Mouse (Mus musculus) heart, postnatal 0 days (tissue): ENCODE results near the gene Plxnb2. TPM values are rescaled to one million over a fixed set of nuclear protein-coding genes. Genes with fewer than 3 reads are reported as not detected.
A peak's percentile ranks its signal among the peaks of the same experiment; 100 is the strongest.

ENCODE experiments used
- ATAC-seq: fragments of 200-750 bp; cut with Nextera tagmentation; 2 replicates; pipeline ENCODE4 v1.8.0; 2017; ENCODE audit warnings: low read depth, moderate number of reproducible peaks, moderate library complexity; ENCODE audit not compliant: insufficient read depth
- DNase-seq: peaks from one replicate; pipeline ENCODE4 v3.0.0-alpha.2; 2016; ENCODE audit warnings: low spot score
- H3K27ac ChIP-seq: fragments of 300-500 bp; sonication (generic); 2 replicates; pipeline ENCODE4 v1.5.1; 2014; ENCODE audit warnings: low read depth, mild to moderate bottlenecking
- H3K27me3 ChIP-seq: fragments of 300-500 bp; sonication (generic); 2 replicates; pipeline ENCODE4 v1.6.1; 2014; ENCODE audit warnings: low read length, mixed read lengths; ENCODE audit not compliant: control insufficient read depth, insufficient read depth
- H3K36me3 ChIP-seq: fragments of 300-500 bp; sonication (generic); replicated peaks from 2 replicates; pipeline ENCODE4 v1.6.1; 2014; ENCODE audit warnings: low read length, mixed read lengths; ENCODE audit not compliant: control insufficient read depth, insufficient read depth
- H3K4me1 ChIP-seq: fragments of 300-500 bp; sonication (generic); 2 replicates; pipeline ENCODE4 v1.6.1; 2014; ENCODE audit warnings: antibody characterized with exemption; ENCODE audit not compliant: control insufficient read depth, insufficient read depth
- H3K4me2 ChIP-seq: fragments of 300-500 bp; sonication (generic); 2 replicates; pipeline ENCODE4 v1.6.1; 2014; ENCODE audit warnings: low read depth, mild to moderate bottlenecking, low read length, moderate library complexity
- H3K4me3 ChIP-seq: fragments of 300-500 bp; sonication (generic); 2 replicates; pipeline ENCODE4 v1.5.1; 2014; ENCODE audit warnings: low read depth, low read length
- H3K9ac ChIP-seq: fragments of 300-500 bp; sonication (generic); replicated peaks from 2 replicates; pipeline ENCODE4 v1.6.1; 2014; ENCODE audit warnings: low read depth, low read length, mixed read lengths
- H3K9me3 ChIP-seq: fragments of 300-500 bp; sonication (generic); replicated peaks from 2 replicates; pipeline ENCODE4 v1.6.1; 2016; ENCODE audit warnings: low read length; ENCODE audit not compliant: control insufficient read depth
- CTCF ChIP-seq: IDR thresholded peaks from 2 replicates; pipeline ENCODE4 v1.5.1; 2016; ENCODE audit warnings: antibody characterized with exemption, control low read depth, low read depth
- EP300 ChIP-seq: IDR thresholded peaks from 2 replicates; pipeline ENCODE4 v1.6.1; 2016; ENCODE audit warnings: antibody characterized with exemption, low read depth
- WGBS: fragments of 180-500 bp; shearing (Covaris S2); extraction: QIAGEN DNeasy Blood & Tissue Kit; methylation state at CpG from one replicate; pipeline ENCODE4 v1.1.7; 2014; 5-methylcytosine and 5-hydroxymethylcytosine counted together
- polyA plus RNA-seq: library from polyadenylated mRNA; unstranded; fragments of >200 nt; fragmentation: Nextera tagmentation; extraction: Ambion mirVana; gene quantifications from 2 replicates; pipeline ENCODE4 v1.2.1, GENCODE M21; 2015
- total RNA-seq: library from RNA; depleted of rRNA; stranded (reverse); fragments of >200 nt; gene quantifications from 2 replicates; pipeline ENCODE4 v1.2.3, GENCODE M21; 2014; ENCODE audit warnings: low replicate concordance

Gene Plxnb2
- total and polyA plus RNA-seq, 2 experiments from 2014 or later, result 54.5 to 153 TPM

DNA sequence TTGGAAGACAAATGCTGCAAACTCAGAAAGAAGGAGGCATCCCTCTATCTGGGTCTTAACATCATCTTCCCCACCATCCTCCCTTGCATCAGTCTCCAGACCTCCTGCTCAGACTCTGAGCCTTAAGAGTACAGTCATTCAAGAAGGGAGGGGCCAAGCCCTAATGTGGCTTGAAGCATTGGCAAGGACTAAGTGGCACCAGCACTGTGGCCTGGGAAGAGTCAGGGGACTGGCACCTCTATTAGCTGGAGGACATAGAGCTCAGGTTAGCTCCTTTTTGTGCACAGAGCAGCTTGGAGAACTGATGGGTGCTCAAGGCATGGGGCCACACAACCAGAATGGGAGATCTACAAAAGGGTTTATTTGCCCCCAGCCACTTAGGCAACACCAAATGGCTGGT is 50.3 kb downstream of the Plxnb2 start:
- TF ChIP-seq EP300 (no peak), CTCF (no peak)
- H3K27ac ChIP-seq, result no peak overlapping the region
- DNase-seq (no peak), ATAC-seq (no peak)
- no peaks in the 10 kb centered on the region for H3K9me3 ChIP-seq
- H3K27me3 ChIP-seq, result no peaks in the 10 kb centered on the region
- H3K36me3 ChIP-seq, result 0 out of 2 replicates have a peak, but pooled peaks cover 10% of the 10 kb centered on the region
- H3K4me2 ChIP-seq, result no peak overlapping the region
- H3K9ac ChIP-seq, result no peak overlapping the region
- no peak overlapping the region for H3K4me3 ChIP-seq
- H3K4me1 ChIP-seq, result peaks cover 8% of the 10 kb centered on the region; the same call in 1 of the 2 replicates

DNA sequence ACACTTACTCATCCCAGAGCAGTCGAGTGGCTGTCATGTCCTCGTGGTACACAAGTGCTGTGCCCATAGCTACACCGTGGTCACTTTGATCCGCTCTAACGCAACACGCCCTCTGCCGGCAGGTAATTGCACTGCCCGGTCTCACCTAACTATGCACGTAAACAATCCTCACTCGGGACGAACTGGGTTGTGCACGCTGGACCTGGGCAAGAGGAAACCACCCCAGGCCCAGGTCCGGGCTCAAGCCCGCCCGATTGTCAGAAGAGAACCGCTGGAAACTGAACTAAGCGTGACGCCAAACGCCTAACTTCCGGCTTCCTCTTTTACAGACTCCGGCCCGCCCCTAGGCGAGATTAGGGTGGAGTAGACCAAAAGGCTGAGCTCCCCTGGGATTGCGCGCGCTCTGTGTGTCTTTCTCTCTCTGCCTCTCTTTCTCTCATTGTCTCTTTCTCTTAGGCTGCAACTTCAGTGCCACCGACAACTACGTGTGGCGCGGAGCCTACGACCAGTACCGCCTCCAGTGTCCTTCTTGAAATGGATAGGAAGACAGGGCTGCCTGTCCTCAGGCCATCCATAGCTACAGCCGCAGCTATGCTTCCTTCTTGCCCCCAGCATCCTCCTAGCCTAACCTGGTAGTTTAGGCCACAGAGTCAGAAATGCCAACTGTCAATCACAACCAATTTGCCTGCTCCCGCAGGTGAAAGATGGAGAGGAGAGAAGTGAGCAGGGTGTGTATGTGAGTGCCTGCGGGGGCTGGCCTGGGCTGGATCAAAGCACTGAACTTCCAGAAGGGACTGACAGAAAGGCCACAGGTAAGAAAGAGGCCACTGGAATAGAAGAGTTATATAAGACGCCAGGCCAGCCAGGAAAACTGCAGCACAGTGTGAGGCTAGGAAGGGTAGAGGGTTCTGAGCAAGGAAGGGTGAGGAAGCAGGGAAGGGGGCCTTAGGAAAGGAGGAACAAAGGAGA is 51.9 kb downstream of the Plxnb2 start, which contains the start of gene Hdac10:
Gene Hdac10 (minus strand): TSS at position 319 of the 969 bp plus-strand sequence.
- H3K4me1 ChIP-seq, result peaks cover 11% of the 10 kb centered on the region
- no peaks in the 10 kb centered on the region for H3K27me3 ChIP-seq
- H3K9me3 ChIP-seq, result no peaks in the 10 kb centered on the region
- ATAC-seq, result peak; percentile 88
- H3K4me2 ChIP-seq, result peak within 1 kb of the TSS; percentile 66
- peak; percentile 73 for DNase-seq
- WGBS, result 3% methylated on average over 36 of the region's 36 CpGs
- H3K27ac ChIP-seq, result peak within 1 kb of the TSS; percentile 79
- 0 out of 2 replicates have a peak, but pooled peaks cover 10% of the 10 kb centered on the region for H3K36me3 ChIP-seq
- peak within 1 kb of the TSS; percentile 57 for H3K9ac ChIP-seq
- TF ChIP-seq EP300, result no peak
- TF ChIP-seq CTCF, result peak; percentile 82
- peak within 1 kb of the TSS; percentile 64 for H3K4me3 ChIP-seq

DNA sequence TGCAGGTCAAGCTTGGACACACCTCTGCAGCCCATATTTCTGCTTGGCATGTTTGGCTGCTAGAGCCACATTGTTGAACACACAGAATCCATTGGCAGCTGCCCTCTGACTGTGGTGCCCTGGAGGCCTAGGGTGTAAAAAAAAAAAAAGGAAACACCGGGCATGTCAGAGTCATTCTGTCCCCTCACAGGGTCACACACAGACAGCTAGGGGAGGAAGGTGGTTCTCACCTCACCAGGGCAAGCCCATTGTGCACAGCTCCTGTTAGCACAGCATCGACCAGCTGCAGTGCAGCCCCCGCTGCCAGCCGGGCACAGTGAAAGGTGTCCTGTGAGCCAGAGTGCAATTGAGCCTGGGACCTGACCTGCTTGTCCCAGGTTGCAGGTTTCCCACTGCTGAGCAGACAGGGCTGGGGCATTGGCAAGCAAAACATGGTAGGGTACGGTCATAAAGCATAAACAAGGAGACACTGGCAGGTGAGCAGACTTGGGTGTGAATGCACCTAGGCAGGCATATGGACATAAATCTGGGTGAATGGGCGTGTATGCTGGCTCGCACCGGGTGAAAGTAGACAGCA is 53.1 kb downstream of the Plxnb2 start:
- peak overlapping the region; percentile 57; the same call in 1 of the 2 replicates for H3K9ac ChIP-seq
- 0 out of 2 replicates have a peak, but pooled peaks cover 8% of the 10 kb centered on the region for H3K36me3 ChIP-seq
- H3K4me3 ChIP-seq, result no peak overlapping the region
- peaks cover 17% of the 10 kb centered on the region for H3K4me1 ChIP-seq
- no peak for ATAC-seq
- H3K4me2 ChIP-seq, result peak overlapping the region; percentile 66
- H3K9me3 ChIP-seq, result no peaks in the 10 kb centered on the region
- H3K27ac ChIP-seq, result no peak overlapping the region
- TF ChIP-seq EP300 (no peak), CTCF (no peak)
- DNase-seq, result no peak
- WGBS, result 81% methylated on average over 8 of the region's 8 CpGs
- H3K27me3 ChIP-seq, result no peaks in the 10 kb centered on the region

DNA sequence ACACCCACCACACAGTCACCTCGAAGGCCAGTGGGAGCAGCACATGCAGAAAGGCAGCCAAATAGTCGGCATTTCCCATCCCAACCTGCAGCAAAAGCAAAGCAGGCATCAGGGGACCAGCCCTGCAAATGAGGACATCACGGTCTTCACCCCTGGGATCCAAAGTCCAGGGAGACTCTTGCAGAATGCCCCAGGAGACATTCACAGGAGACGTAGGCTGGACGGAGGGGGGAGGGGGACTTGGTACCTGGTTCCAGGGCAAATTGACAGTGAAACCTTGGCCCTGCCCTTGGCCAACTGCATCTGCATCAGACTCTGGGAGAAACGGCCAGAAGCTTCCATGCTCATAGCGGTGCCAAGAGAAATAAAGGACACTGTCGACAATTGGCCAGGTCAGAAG is 54.0 kb downstream of the Plxnb2 start:
- Histone ChIP-seq H3K27me3 (no peaks in the 10 kb centered on the region), H3K27ac (no peak overlapping the region), H3K9me3 (no peaks in the 10 kb centered on the region), H3K4me2 (no peak overlapping the region), H3K4me1 (peaks cover 25% of the 10 kb centered on the region), H3K36me3 (0 out of 2 replicates have a peak, but pooled peaks cover under 1% of the 10 kb centered on the region), H3K4me3 (no peak overlapping the region), H3K9ac (no peak overlapping the region)
- DNase-seq, result no peak
- WGBS, result 83% methylated on average over 8 of the region's 8 CpGs
- ATAC-seq, result no peak
- TF ChIP-seq CTCF, result no peak
- no peak for TF ChIP-seq EP300

DNA sequence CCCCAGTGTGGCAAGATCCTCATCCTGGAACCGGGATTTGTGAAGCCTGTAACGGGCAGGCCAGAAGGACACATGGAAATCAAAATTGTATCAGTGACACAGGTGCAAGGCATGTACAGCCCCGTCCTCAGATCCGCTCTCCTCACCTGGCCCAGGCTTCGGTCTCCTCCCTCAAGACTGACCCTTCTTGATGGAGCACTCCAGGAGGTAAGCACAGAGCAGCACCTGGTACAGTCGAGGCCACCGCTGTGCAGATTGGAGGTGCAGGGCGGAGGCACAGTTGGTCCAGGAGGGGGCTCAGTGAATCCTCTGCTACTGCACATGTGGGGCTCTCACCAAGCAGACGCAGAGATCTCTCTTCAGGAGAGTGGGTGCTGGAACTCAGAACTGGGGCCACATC is 55.2 kb downstream of the Plxnb2 start:
- H3K9me3 ChIP-seq, result no peaks in the 10 kb centered on the region
- peaks cover 35% of the 10 kb centered on the region for H3K4me1 ChIP-seq
- TF ChIP-seq CTCF (no peak), EP300 (no peak)
- no peak for ATAC-seq
- H3K27ac ChIP-seq, result no peak overlapping the region
- peaks cover 2% of the 10 kb centered on the region for H3K36me3 ChIP-seq
- no peaks in the 10 kb centered on the region for H3K27me3 ChIP-seq
- no peak overlapping the region for H3K4me2 ChIP-seq
- WGBS, result 96% methylated on average over 9 of the region's 9 CpGs
- no peak overlapping the region for H3K4me3 ChIP-seq
- no peak overlapping the region for H3K9ac ChIP-seq
- DNase-seq, result no peak
